Mouse (Mus musculus): ENCODE measurements around the gene Nrarp.

GRCm38 (mm10) chr2:25211121-25211670, 30.6 kb downstream of the Nrarp start, which contains the start of gene Nelfb:
- no peak; the same call in 1 of the 2 replicates for TF ChIP-seq CTCF (IDR thresholded peaks at IDR 0.05)
- no peak for TF ChIP-seq EP300 (IDR thresholded peaks at IDR 0.05)
